Mouse (Mus musculus) liver (tissue): ENCODE measurements around the gene Them4.
"Not testable (repeated sequence)": the region's sequence is repeated elsewhere in the genome, so short reads cannot be mapped to it uniquely, and the experiment has no call there.

Source experiments
- DNase-seq: peaks from one replicate; pipeline ENCODE4 v3.0.0-alpha.2; 2020; ENCODE audit warnings: mixed read lengths

Gene Them4

DNA sequence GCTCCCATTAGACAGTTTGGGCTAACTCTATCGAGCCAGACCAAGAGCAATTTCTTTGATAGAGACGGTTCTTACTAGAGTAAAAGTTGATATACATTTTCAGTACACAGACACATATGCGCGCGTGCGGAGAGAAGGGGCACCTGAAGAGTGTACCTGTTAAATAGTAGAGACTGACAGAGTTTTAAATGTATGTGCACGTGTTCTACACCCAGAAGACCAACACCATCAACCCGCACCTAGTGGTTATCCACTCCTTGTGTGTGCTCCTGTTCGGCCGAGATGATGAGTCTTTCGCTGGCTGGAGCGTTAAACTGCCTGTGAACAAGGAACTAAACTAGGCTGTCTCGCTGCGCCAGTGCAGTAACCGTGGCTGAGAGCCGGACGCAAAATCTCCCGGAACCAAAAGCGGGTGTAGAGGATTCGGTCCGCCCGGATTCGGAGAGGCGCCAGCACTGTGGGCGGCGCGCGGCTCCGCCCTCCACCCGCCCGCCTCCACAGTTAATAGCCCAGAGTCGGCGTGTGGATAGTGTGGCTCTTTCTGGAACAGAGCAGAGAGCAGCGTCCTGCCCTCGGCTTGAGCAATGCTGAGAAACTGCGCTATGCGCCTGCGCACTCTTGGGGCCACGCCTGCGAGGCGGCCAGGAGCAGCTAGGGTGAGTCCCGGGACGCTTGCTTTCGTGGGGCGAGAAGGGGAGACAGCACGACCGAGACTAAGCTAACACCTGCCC is at the start of gene Them4:
TSS of gene Them4 (plus strand) at position 457 of the 731 bp plus-strand sequence.
- peak; percentile 90 for DNase-seq

GRCm38 (mm10) chr3:94260598-94260997 is 49.3 kb upstream of the Them4 start:
- DNase-seq: no peak

- DNase-seq: not testable (repeated sequence)
These were observed 46.2 kb upstream of the Them4 start, which contains the start of gene Gm4778 for GRCm38 (mm10) chr3:94263736-94264135. Gene Gm4778 (plus strand): TSS chr3:94264036.

- no peak for DNase-seq
These were observed 33.9 kb upstream of the Them4 start for GRCm38 (mm10) chr3:94275991-94276390.

- no peak for DNase-seq
These were observed 4.4 kb upstream of the Them4 start for GRCm38 (mm10) chr3:94305457-94305856.

GRCm38 (mm10) chr3:94306975-94307374 is 2.9 kb upstream of the Them4 start:
- no peak for DNase-seq

GRCm38 (mm10) chr3:94310491-94310890 is 602 bp downstream of the Them4 start:
- no peak for DNase-seq

DNA sequence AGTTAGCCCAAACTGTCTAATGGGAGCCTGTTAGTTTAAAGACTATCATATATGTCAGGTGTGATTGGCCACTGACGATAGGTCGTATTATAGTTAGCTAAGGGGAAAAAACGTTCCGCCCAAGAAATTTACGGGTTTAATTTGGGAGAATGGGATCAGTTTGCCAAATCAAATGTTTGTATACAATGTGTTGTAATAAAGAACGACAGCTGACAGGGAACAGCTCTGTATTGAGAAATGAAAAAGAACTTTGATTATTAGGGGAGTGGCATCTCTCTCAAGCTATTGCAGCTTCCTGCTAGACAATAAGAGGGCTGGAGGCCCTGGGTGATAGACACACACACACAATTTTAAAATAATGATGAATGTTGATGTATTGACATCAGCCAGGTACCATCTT is 1.0 kb downstream of the Them4 start:
- DNase-seq: no peak

GRCm38 (mm10) chr3:94311376-94311775 is 1.5 kb downstream of the Them4 start:
- no peak for DNase-seq

- no peak for DNase-seq
These were observed 18.8 kb downstream of the Them4 start for GRCm38 (mm10) chr3:94328681-94329080.

- no peak for DNase-seq
These were observed 24.6 kb downstream of the Them4 start for GRCm38 (mm10) chr3:94334442-94334841.

GRCm38 (mm10) chr3:94338522-94338921 is 28.6 kb downstream of the Them4 start:
- no peak for DNase-seq

GRCm38 (mm10) chr3:94341959-94342422 is 32.1 kb downstream of the Them4 start, which contains the start of gene Them5:
Gene Them5 (plus strand): TSS chr3:94342099.
- no peak for DNase-seq

DNA sequence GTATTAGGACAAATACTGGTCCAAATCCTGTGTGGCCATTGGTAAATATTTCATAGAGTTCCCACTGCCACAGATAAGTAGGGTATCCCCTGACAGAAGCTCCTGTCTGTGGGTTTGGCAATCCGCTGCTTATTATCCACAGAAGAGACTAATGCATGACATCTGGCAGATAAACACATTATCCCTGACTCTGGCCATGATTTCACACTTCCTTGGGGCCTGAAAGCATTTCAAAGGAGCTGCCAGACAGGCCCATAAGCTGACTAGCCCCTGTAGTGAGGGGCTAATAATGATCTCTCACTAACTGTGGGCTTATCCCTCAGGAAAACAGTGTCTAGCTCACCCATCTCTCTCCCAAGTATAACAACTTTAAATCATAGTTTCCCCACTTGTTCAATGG is 32.7 kb downstream of the Them4 start:
- no peak for DNase-seq

DNA sequence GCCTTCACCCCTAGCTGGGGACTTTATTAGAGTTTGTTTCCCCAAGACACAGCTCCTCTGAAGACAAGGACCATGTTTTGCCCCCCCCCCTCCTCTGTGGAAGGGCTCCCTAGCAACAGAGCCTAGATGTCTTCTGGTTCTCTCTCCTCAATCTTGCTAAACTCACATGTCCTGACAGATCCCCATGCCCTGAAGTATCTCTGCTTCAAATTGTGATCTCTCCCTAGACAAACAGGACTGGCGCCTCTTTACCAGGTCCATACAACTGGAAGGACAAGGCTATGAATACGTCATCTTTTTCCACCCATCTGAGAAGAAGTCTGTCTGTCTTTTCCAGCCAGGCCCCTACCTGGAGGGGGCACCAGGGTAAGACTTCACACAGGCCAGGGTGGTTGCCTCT is 34.3 kb downstream of the Them4 start:
- no peak for DNase-seq

DNA sequence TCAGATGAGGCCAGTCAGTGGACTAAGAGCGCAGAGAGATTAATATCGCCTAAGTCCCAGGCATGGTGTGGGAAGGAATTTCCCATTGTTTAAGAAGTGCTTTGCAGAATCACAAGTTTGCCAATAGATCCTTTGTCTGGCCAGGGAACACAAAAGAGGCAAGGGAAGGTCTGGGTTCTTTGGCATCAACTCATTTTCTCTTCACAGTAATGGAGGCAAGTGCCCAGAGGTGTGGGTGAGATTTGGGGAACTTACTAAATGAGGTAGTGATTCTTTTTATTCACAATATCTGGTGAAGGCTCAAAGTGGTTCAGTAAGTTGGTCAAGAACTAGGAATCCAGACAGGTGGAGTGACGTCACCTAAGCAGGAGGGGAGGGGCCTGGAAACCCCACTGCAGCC is 35.0 kb downstream of the Them4 start:
- DNase-seq: no peak

DNA sequence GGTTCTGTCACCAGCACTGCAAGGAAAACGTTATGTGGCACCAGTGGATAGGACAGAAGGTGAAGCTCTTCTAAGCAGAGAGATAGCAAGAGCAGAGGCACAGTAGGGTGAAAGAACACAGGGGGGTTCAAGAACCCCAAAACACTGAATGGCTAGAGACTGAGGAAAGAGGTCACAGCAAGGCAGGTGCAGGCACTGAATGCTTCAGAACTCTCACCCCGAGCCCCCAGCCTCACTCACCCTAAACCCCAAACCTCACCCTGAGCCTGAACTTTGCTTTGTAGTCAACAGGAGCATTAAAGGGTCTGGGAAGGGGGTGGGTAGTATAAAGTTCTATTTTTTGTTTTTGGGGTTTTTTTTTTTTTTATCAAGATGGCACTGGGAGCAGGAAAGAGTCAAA is 38.3 kb downstream of the Them4 start:
- no peak for DNase-seq

GRCm38 (mm10) chr3:94360812-94361211 is 50.9 kb downstream of the Them4 start:
- no peak for DNase-seq

- no peak for DNase-seq
These were observed 52.2 kb downstream of the Them4 start, which contains the start of gene C2cd4d for GRCm38 (mm10) chr3:94362138-94362537. Gene C2cd4d (plus strand): TSS chr3:94362438.

DNA sequence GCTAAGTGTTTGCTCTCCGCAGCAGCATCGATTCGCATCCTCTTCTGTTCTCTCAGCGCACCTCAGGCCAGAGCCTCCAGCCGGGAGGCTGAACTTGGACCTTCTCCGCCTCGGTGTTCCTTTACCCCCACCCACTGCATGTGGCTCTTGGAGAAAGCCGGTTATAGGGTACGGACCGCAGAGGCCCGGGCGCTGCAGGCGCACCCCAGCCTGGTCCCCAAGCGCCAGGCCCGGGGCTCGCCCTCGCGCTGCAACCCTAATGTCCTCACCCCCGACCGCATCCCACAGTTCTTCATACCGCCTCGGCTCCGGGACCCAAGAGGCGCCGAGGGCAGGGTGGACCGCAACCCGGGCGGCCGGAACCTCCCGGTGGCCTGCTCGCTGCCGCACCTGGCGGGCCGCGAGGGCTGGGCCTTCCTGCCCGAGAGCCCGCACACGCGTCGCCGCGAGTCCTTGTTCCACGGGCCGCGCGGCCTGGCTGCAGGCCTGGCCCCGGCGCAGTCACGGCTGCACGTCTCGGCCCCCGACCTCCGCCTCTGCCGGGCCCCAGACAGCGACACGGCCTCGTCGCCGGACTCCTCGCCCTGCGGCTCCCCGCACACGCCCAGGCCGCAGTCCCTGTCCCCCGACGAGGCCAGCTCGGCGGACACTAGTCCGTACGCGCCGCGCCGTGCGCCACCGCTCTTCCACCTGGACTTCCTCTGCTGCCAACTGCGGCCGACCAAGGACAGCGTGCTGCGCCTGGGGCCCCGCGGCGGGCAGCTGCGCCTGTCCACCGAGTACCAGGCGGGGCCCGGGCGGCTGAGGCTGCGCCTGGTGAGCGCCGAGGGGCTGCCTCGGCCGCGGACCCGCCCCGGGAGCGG is 53.6 kb downstream of the Them4 start:
- DNase-seq: no peak

- no peak for DNase-seq
These were observed 54.3 kb downstream of the Them4 start for GRCm38 (mm10) chr3:94364154-94364526.

- peak; percentile 59 for DNase-seq
These were observed 56.9 kb downstream of the Them4 start for GRCm38 (mm10) chr3:94366761-94367160.

GRCm38 (mm10) chr3:94367511-94367910 is 57.6 kb downstream of the Them4 start:
- no peak for DNase-seq

GRCm38 (mm10) chr3:94368631-94369030 is 58.7 kb downstream of the Them4 start:
- no peak for DNase-seq
